Mouse (Mus musculus) bone marrow macrophage, adult 2 months (primary cell): ENCODE measurements around the gene Ube4b. TPM values are rescaled to one million over a fixed set of nuclear protein-coding genes. Genes with fewer than 3 reads are reported as not detected.
"Not testable (repeated sequence)": the region's sequence is repeated elsewhere in the genome, so short reads cannot be mapped to it uniquely, and the experiment has no call there.

Experiments
- H3K27ac ChIP-seq: 2 replicates; pipeline ENCODE4 v1.5.1; 2012; ENCODE audit warnings: low read depth, low read length; ENCODE audit not compliant: insufficient read depth
- H3K4me1 ChIP-seq: 2 replicates; pipeline ENCODE4 v1.6.1; 2012; ENCODE audit warnings: low read length; ENCODE audit not compliant: control insufficient read depth, insufficient read depth
- H3K4me3 ChIP-seq: 2 replicates; pipeline ENCODE4 v1.5.1; 2012; ENCODE audit warnings: mild to moderate bottlenecking, low read length, moderate library complexity; ENCODE audit not compliant: insufficient read depth
- CTCF ChIP-seq: IDR thresholded peaks from 2 replicates; pipeline ENCODE4 v1.5.1; 2012; ENCODE audit warnings: low read depth, mild to moderate bottlenecking, low read length, moderate library complexity
- POLR2A ChIP-seq: IDR thresholded peaks from 2 replicates; pipeline ENCODE4 v1.6.1; 2012; ENCODE audit warnings: mild to moderate bottlenecking, low read depth, low read length, borderline replicate concordance
- polyA plus RNA-seq: library from polyadenylated mRNA; stranded (reverse); fragments of >200 nt; gene quantifications from 2 replicates; pipeline ENCODE4 v1.2.4, GENCODE M21; 2012; ENCODE audit not compliant: missing spikeins, insufficient read depth, insufficient read length

Ube4b gene
- polyA plus RNA-seq, 1 experiment, result 49.6 TPM

GRCm38 (mm10) chr4:149457831-149458430 is 31.4 kb upstream of the Ube4b start:
- Histone ChIP-seq H3K4me3 (no peak overlapping the region), H3K27ac (no peak overlapping the region), H3K4me1 (peaks cover 17% of the 10 kb centered on the region)
- no peak for TF ChIP-seq POLR2A
- no peak for TF ChIP-seq CTCF

- H3K4me1 ChIP-seq, H3K27ac ChIP-seq, H3K4me3 ChIP-seq: not testable (repeated sequence)
Measured at GRCm38 (mm10) chr4:149457163-149457562, 30.6 kb upstream of the Ube4b start.

GRCm38 (mm10) chr4:149454879-149455278 is 28.3 kb upstream of the Ube4b start, which contains the start of gene Rbp7:
Rbp7 (minus strand) TSS chr4:149454978.
- Histone ChIP-seq H3K27ac (no peak within 1 kb of the TSS), H3K4me3 (no peak within 1 kb of the TSS), H3K4me1 (peaks cover 8% of the 10 kb centered on the region; the same call in 1 of the 2 replicates)
- TF ChIP-seq POLR2A (no peak), CTCF (no peak)

- H3K27ac ChIP-seq, result no peak overlapping the region
- no peak overlapping the region for H3K4me3 ChIP-seq
Measured at GRCm38 (mm10) chr4:149454263-149454662, 27.7 kb upstream of the Ube4b start.

GRCm38 (mm10) chr4:149453656-149454055 is 27.1 kb upstream of the Ube4b start:
- no peak overlapping the region for H3K4me3 ChIP-seq
- peaks cover 5% of the 10 kb centered on the region; the same call in 1 of the 2 replicates for H3K4me1 ChIP-seq
- H3K27ac ChIP-seq, result no peak overlapping the region
- TF ChIP-seq POLR2A, result no peak
- TF ChIP-seq CTCF, result peak; percentile 34; the same call in 1 of the 2 replicates

More at GRCm38 (mm10) chr4:149454263-149454662, 27.7 kb upstream of the Ube4b start:
- no peak for TF ChIP-seq POLR2A
- no peak for TF ChIP-seq CTCF
- peaks cover 8% of the 10 kb centered on the region; the same call in 1 of the 2 replicates for H3K4me1 ChIP-seq

- TF ChIP-seq POLR2A, result no peak
- TF ChIP-seq CTCF, result no peak
- Histone ChIP-seq H3K27ac (no peak overlapping the region), H3K4me3 (no peak overlapping the region), H3K4me1 (peaks cover 8% of the 10 kb centered on the region)
Measured at GRCm38 (mm10) chr4:149450636-149451035, 24.1 kb upstream of the Ube4b start.

GRCm38 (mm10) chr4:149446309-149446708 is 19.8 kb upstream of the Ube4b start:
- TF ChIP-seq CTCF (no peak), POLR2A (no peak)
- no peak overlapping the region for H3K4me3 ChIP-seq
- peak overlapping the region; percentile 85 for H3K27ac ChIP-seq

GRCm38 (mm10) chr4:149445868-149446267 is 19.3 kb upstream of the Ube4b start:
- Histone ChIP-seq H3K4me3 (no peak overlapping the region), H3K27ac (peak overlapping the region; percentile 85), H3K4me1 (peaks cover 17% of the 10 kb centered on the region)
- TF ChIP-seq POLR2A, result no peak
- TF ChIP-seq CTCF, result no peak

More at GRCm38 (mm10) chr4:149446309-149446708, 19.8 kb upstream of the Ube4b start:
- H3K4me1 ChIP-seq, result peaks cover 17% of the 10 kb centered on the region

- Histone ChIP-seq H3K27ac (peak overlapping the region; percentile 85), H3K4me3 (peak overlapping the region; percentile 52), H3K4me1 (peaks cover 19% of the 10 kb centered on the region)
- TF ChIP-seq CTCF (no peak), POLR2A (0 out of 2 replicates have a peak, but pooled peaks have one; percentile 48)
Measured at GRCm38 (mm10) chr4:149444964-149445701, 18.6 kb upstream of the Ube4b start.

GRCm38 (mm10) chr4:149444465-149444864 is 17.9 kb upstream of the Ube4b start:
- no peak overlapping the region; the same call in 1 of the 2 replicates for H3K4me3 ChIP-seq
- peaks cover 25% of the 10 kb centered on the region for H3K4me1 ChIP-seq
- TF ChIP-seq POLR2A, result no peak
- TF ChIP-seq CTCF, result no peak
- peak overlapping the region; percentile 85; the same call in 1 of the 2 replicates for H3K27ac ChIP-seq
